Mouse (Mus musculus): Measurements from ENCODE around the gene Trim5. TPM values are rescaled to one million over a fixed set of nuclear protein-coding genes. Genes with fewer than 3 reads are reported as not detected.

The Trim5 gene
- total and polyA plus RNA-seq, 3 experiments: 0.47 to 3.8 (median 3.5) TPM

Other genes starting within 250 kb of the Trim5 start
- not detected for gene Olfr642, start 235.4 kb downstream of the Trim5 start, total RNA-seq (2021)
- not detected in 2 replicates for gene Olfr642, start 235.4 kb downstream of the Trim5 start, polyA plus RNA-seq (2012; rRNA removed)
- not detected for gene 4930516K23Rik, start 226.6 kb downstream of the Trim5 start, total RNA-seq (2021)
- gene 4930516K23Rik, start 226.6 kb downstream of the Trim5 start, polyA plus RNA-seq (2012; rRNA removed): not detected in 2 replicates
- gene Olfr644, start 216.2 kb downstream of the Trim5 start, total RNA-seq (2021): not detected
- not detected in 2 replicates for gene Olfr644, start 216.2 kb downstream of the Trim5 start, polyA plus RNA-seq (2012; rRNA removed)
- gene Olfr645, start 202.6 kb downstream of the Trim5 start, total RNA-seq (2021): not detected
- not detected in 2 replicates for gene Olfr645, start 202.6 kb downstream of the Trim5 start, polyA plus RNA-seq (2012; rRNA removed)
- gene Olfr646, start 183.2 kb downstream of the Trim5 start, total RNA-seq (2021): not detected
- not detected in 2 replicates for gene Olfr646, start 183.2 kb downstream of the Trim5 start, polyA plus RNA-seq (2012; rRNA removed)
- gene Ubqln5, start 158.3 kb downstream of the Trim5 start, total RNA-seq (2021): not detected
- not detected in 2 replicates for gene Ubqln5, start 158.3 kb downstream of the Trim5 start, polyA plus RNA-seq (2012; rRNA removed)
- gene Olfr643, start 150.7 kb downstream of the Trim5 start, total RNA-seq (2021): not detected
- not detected in 2 replicates for gene Olfr643, start 150.7 kb downstream of the Trim5 start, polyA plus RNA-seq (2012; rRNA removed)
- not detected for gene Ubqln3, start 144.8 kb downstream of the Trim5 start, total RNA-seq (2021)
- gene Ubqln3, start 144.8 kb downstream of the Trim5 start, polyA plus RNA-seq (2012; rRNA removed): not detected in 2 replicates
- gene Ubqlnl, start 137.5 kb downstream of the Trim5 start, total RNA-seq (2021): not detected
- not detected in 2 replicates for gene Ubqlnl, start 137.5 kb downstream of the Trim5 start, polyA plus RNA-seq (2012; rRNA removed)
- not detected for gene Olfm5, start 123.3 kb downstream of the Trim5 start, total RNA-seq (2021)
- gene Olfm5, start 123.3 kb downstream of the Trim5 start, polyA plus RNA-seq (2012; rRNA removed): not detected in 2 replicates
- not detected for gene Olfr648, start 104.7 kb downstream of the Trim5 start, total RNA-seq (2021)
- gene Olfr648, start 104.7 kb downstream of the Trim5 start, polyA plus RNA-seq (2012; rRNA removed): 0.04 TPM in 1 of 2 replicates, not detected in the other
- gene Olfr649, start 92.1 kb downstream of the Trim5 start, total RNA-seq (2021): not detected
- not detected in 2 replicates for gene Olfr649, start 92.1 kb downstream of the Trim5 start, polyA plus RNA-seq (2012; rRNA removed)
- gene Trim6, start 69.3 kb downstream of the Trim5 start, total RNA-seq (2021): under 1 TPM; 0.12 to 0.66 TPM
- 0.09 and 0.36 TPM in 2 replicates for gene Trim6, start 69.3 kb downstream of the Trim5 start, polyA plus RNA-seq (2012; rRNA removed)
- 1 to 10 TPM; 6.5 to 6.8 TPM for gene Trim34a, start 43.6 kb downstream of the Trim5 start, total RNA-seq (2021)
- 4.0 and 4.6 TPM in 2 replicates for gene Trim34a, start 43.6 kb downstream of the Trim5 start, polyA plus RNA-seq (2012; rRNA removed)
- 10 to 100 TPM in 1 of 2 experiments, 1 to 10 TPM in 1; 9.1 to 12.5 TPM for gene Trim12a, start 27.4 kb upstream of the Trim5 start, total RNA-seq (2021)
- 1.4 and 1.7 TPM in 2 replicates for gene Trim12a, start 27.4 kb upstream of the Trim5 start, polyA plus RNA-seq (2012; rRNA removed)
- gene Trim34b, start 41.4 kb upstream of the Trim5 start, total RNA-seq (2021): under 1 TPM; 0.38 to 0.46 TPM
- gene Trim34b, start 41.4 kb upstream of the Trim5 start, polyA plus RNA-seq (2012; rRNA removed): 0.54 and 1.7 TPM in 2 replicates
- gene Trim12c, start 65.3 kb upstream of the Trim5 start, total RNA-seq (2021): 1 to 10 TPM; 9.2 to 9.8 TPM
- 2.0 and 2.2 TPM in 2 replicates for gene Trim12c, start 65.3 kb upstream of the Trim5 start, polyA plus RNA-seq (2012; rRNA removed)
- gene Trim30b, start 81.8 kb upstream of the Trim5 start, total RNA-seq (2021): under 1 TPM; 0.09 to 0.17 TPM
- gene Trim30b, start 81.8 kb upstream of the Trim5 start, polyA plus RNA-seq (2012; rRNA removed): not detected in 2 replicates
- not detected for gene Trim30c, start 112.7 kb upstream of the Trim5 start, total RNA-seq (2021)
- not detected in 2 replicates for gene Trim30c, start 112.7 kb upstream of the Trim5 start, polyA plus RNA-seq (2012; rRNA removed)
- gene Trim30a, start 177.1 kb upstream of the Trim5 start, total RNA-seq (2021): 1 to 10 TPM; 5.1 to 6.6 TPM
- gene Trim30a, start 177.1 kb upstream of the Trim5 start, polyA plus RNA-seq (2012; rRNA removed): 2.1 and 2.8 TPM in 2 replicates
- 1 to 10 TPM; 5.9 TPM for gene Trim30d, start 219.8 kb upstream of the Trim5 start, total RNA-seq (2021)
- 1.8 and 2.4 TPM in 2 replicates for gene Trim30d, start 219.8 kb upstream of the Trim5 start, polyA plus RNA-seq (2012; rRNA removed)